Mouse (Mus musculus): ENCODE data around the gene Gclm. TPM values are rescaled to one million over a fixed set of nuclear protein-coding genes. Genes with fewer than 3 reads are reported as not detected.
A peak's percentile ranks its signal among the peaks of the same experiment; 100 is the strongest.
"Not testable (repeated sequence)": the region's sequence is repeated elsewhere in the genome, so short reads cannot be mapped to it uniquely, and the experiment has no call there.

Gene Gclm
- polyA plus RNA-seq, 1 experiment = 316 TPM

- Histone ChIP-seq H3K4me1 (ENCODE audit: control insufficient read depth, insufficient read depth, low read length) (peaks cover under 1% of the 10 kb centered on the region), H3K4me3 (ENCODE audit: insufficient read depth, low read length) (no peak overlapping the region), H3K27ac (ENCODE audit: insufficient read depth, low read depth, low read length) (no peak overlapping the region)
- TF ChIP-seq POLR2A (IDR thresholded peaks at IDR 0.05; ENCODE audit: borderline replicate concordance, low read depth, low read length) (no peak), CTCF (IDR thresholded peaks at IDR 0.05; ENCODE audit: low read depth, low read length) (no peak)
Measured at GRCm38 (mm10) chr3:122269986-122270385, 24.6 kb downstream of the Gclm start.

- not testable (repeated sequence) for H3K4me3 ChIP-seq (ENCODE audit: insufficient read depth, low read length)
- H3K4me1 ChIP-seq (ENCODE audit: control insufficient read depth, insufficient read depth, low read length) = peaks cover 24% of the 10 kb centered on the region
Measured at GRCm38 (mm10) chr3:122272565-122272964, 27.2 kb downstream of the Gclm start.

GRCm38 (mm10) chr3:122273407-122274240 lies 28.3 kb downstream of the Gclm start:
- Histone ChIP-seq H3K27ac (ENCODE audit: insufficient read depth, low read depth, low read length) (peak overlapping the region; percentile 22; the same call in 1 of the 2 replicates), H3K4me1 (ENCODE audit: control insufficient read depth, insufficient read depth, low read length) (peaks cover 26% of the 10 kb centered on the region), H3K4me3 (ENCODE audit: insufficient read depth, low read length) (peak overlapping the region; percentile 32; the same call in 1 of the 2 replicates)
- TF ChIP-seq CTCF (IDR thresholded peaks at IDR 0.05; ENCODE audit: low read depth, low read length) (no peak), POLR2A (IDR thresholded peaks at IDR 0.05; ENCODE audit: borderline replicate concordance, low read depth, low read length) (no peak)

More at GRCm38 (mm10) chr3:122272565-122272964, 27.2 kb downstream of the Gclm start:
- H3K27ac ChIP-seq (ENCODE audit: insufficient read depth, low read depth, low read length) = not testable (repeated sequence)

- Histone ChIP-seq H3K4me1 (ENCODE audit: control insufficient read depth, insufficient read depth, low read length) (peaks cover 26% of the 10 kb centered on the region), H3K4me3 (ENCODE audit: insufficient read depth, low read length) (peak within 1 kb of the TSS; percentile 92), H3K27ac (ENCODE audit: insufficient read depth, low read depth, low read length) (peak within 1 kb of the TSS; percentile 65)
- 0 out of 2 replicates have a peak, but pooled peaks have one; percentile 42 for TF ChIP-seq POLR2A (IDR thresholded peaks at IDR 0.05; ENCODE audit: borderline replicate concordance, low read depth, low read length)
- no peak for TF ChIP-seq CTCF (IDR thresholded peaks at IDR 0.05; ENCODE audit: low read depth, low read length)
Measured at GRCm38 (mm10) chr3:122274241-122275024, 29.1 kb downstream of the Gclm start, which contains the start of gene Dnttip2. Gene Dnttip2, plus strand, starts transcription at chr3:122274388.

GRCm38 (mm10) chr3:122275111-122275510 lies 29.8 kb downstream of the Gclm start:
- H3K4me1 ChIP-seq (ENCODE audit: control insufficient read depth, insufficient read depth, low read length) = peaks cover 26% of the 10 kb centered on the region
- peak overlapping the region; percentile 92 for H3K4me3 ChIP-seq (ENCODE audit: insufficient read depth, low read length)
- TF ChIP-seq CTCF (IDR thresholded peaks at IDR 0.05; ENCODE audit: low read depth, low read length) (no peak), POLR2A (IDR thresholded peaks at IDR 0.05; ENCODE audit: borderline replicate concordance, low read depth, low read length) (no peak)
- no peak overlapping the region for H3K27ac ChIP-seq (ENCODE audit: insufficient read depth, low read depth, low read length)

GRCm38 (mm10) chr3:122287195-122287594 lies 41.8 kb downstream of the Gclm start:
- H3K4me3 ChIP-seq (ENCODE audit: insufficient read depth, low read length) = no peak overlapping the region
- H3K27ac ChIP-seq (ENCODE audit: insufficient read depth, low read depth, low read length) = no peak overlapping the region
- no peak for TF ChIP-seq CTCF (IDR thresholded peaks at IDR 0.05; ENCODE audit: low read depth, low read length)
- no peak for TF ChIP-seq POLR2A (IDR thresholded peaks at IDR 0.05; ENCODE audit: borderline replicate concordance, low read depth, low read length)
- H3K4me1 ChIP-seq (ENCODE audit: control insufficient read depth, insufficient read depth, low read length) = peaks cover 18% of the 10 kb centered on the region

- Histone ChIP-seq H3K4me1 (ENCODE audit: control insufficient read depth, insufficient read depth, low read length) (peaks cover 23% of the 10 kb centered on the region), H3K27ac (ENCODE audit: insufficient read depth, low read depth, low read length) (no peak overlapping the region), H3K4me3 (ENCODE audit: insufficient read depth, low read length) (no peak overlapping the region)
- TF ChIP-seq POLR2A (IDR thresholded peaks at IDR 0.05; ENCODE audit: borderline replicate concordance, low read depth, low read length) = no peak
- TF ChIP-seq CTCF (IDR thresholded peaks at IDR 0.05; ENCODE audit: low read depth, low read length) = no peak
Measured at GRCm38 (mm10) chr3:122288613-122289195, 43.3 kb downstream of the Gclm start.

- peaks cover 24% of the 10 kb centered on the region for H3K4me1 ChIP-seq (ENCODE audit: control insufficient read depth, insufficient read depth, low read length)
- not testable (repeated sequence) for H3K27ac ChIP-seq (ENCODE audit: insufficient read depth, low read depth, low read length); H3K4me3 ChIP-seq (ENCODE audit: insufficient read depth, low read length)
Measured at GRCm38 (mm10) chr3:122289344-122289743, 44.0 kb downstream of the Gclm start.

- peak overlapping the region; percentile 73 for H3K27ac ChIP-seq (ENCODE audit: insufficient read depth, low read depth, low read length)
- peak overlapping the region; percentile 38 for H3K4me3 ChIP-seq (ENCODE audit: insufficient read depth, low read length)
- TF ChIP-seq CTCF (IDR thresholded peaks at IDR 0.05; ENCODE audit: low read depth, low read length) = no peak
- no peak for TF ChIP-seq POLR2A (IDR thresholded peaks at IDR 0.05; ENCODE audit: borderline replicate concordance, low read depth, low read length)
- H3K4me1 ChIP-seq (ENCODE audit: control insufficient read depth, insufficient read depth, low read length) = peaks cover 27% of the 10 kb centered on the region
Measured at GRCm38 (mm10) chr3:122290696-122291095, 45.3 kb downstream of the Gclm start.
